In the genomic region with DNA sequence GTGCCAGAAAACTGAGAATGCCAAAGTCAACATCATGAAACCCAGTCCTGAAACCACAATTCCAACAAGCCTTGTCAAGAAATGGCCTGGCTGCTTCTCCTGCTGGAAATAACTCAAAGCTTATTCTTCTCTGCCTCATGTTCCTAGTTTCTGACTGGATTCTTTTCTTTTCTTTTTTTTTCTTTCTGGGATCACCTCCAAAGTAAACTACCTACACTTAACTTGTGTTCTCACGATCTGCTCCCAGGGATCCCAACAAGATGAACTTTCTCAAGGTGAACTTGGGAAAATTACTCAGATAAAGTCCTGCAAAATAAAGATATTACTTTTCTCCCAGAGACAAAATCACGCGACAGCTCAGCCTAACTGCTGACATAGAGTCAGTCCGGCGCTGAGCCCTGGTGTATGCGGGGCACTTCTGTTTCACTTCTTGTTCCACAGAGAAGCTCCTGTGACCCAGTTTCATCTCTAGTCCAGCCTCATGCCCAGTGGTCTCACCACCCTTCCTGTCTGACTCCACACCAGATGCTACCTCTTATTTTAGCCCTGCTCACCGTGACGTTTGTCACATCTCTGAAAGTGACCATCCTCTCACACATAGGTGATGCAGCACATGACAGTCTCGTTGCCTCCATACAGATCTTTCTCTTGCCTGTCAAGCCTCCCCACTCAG, we compare ENCODE assay signal across 11 mouse cellular contexts. TPM values are rescaled to one million over a fixed set of nuclear protein-coding genes. Genes with fewer than 3 reads are reported as not detected.
A peak's percentile ranks its signal among the peaks of the same experiment; 100 is the strongest.
DNase-seq lines count a peak whose midpoint lies in the region; ATAC-seq and TF ChIP-seq lines count a peak whose summit lies in the region.
"Had no signal": no experiment of that assay in that cellular context is flagged by ENCODE, and none has a peak within 500 bp of the region (broad histone marks: within the 10 kb centered on the region; RNA-seq: fewer than 3 reads in every experiment).

No protein-coding gene starts in this region.

- H3K4me1 ChIP-seq in testis, adult 2 months (ENCODE audit: control insufficient read depth, insufficient read depth, low read length), result peaks cover 2% of the 10 kb centered on the region
- peaks cover 32% of the 10 kb centered on the region for H3K4me1 ChIP-seq in liver, embryonic 15.5 days (replicated peaks)
- peaks cover 4% of the 10 kb centered on the region; the same call in 1 of the 2 replicates for H3K4me1 ChIP-seq in stomach, postnatal 0 days (replicated peaks; ENCODE audit: control insufficient read depth, insufficient read depth)
- H3K4me1 ChIP-seq in midbrain, embryonic 10.5 days, result peaks cover 16% of the 10 kb centered on the region

- H3K9me3 ChIP-seq in liver, embryonic 15.5 days (replicated peaks), result no peaks in the 10 kb centered on the region
- no peaks in the 10 kb centered on the region for H3K9me3 ChIP-seq in stomach, postnatal 0 days (ENCODE audit: control insufficient read depth, low read length)
- H3K9me3 ChIP-seq in midbrain, embryonic 10.5 days (replicated peaks), result no peaks in the 10 kb centered on the region
- H3K9me3 ChIP-seq: hindbrain, embryonic 12.5 days; limb, embryonic 12.5 days had no signal

- H3K4me2 ChIP-seq in liver, embryonic 15.5 days, result no peak overlapping the region
- H3K4me2 ChIP-seq in stomach, postnatal 0 days (replicated peaks; ENCODE audit: low read depth), result no peak overlapping the region
- H3K4me2 ChIP-seq: hindbrain, embryonic 12.5 days; limb, embryonic 12.5 days had no signal

- no peak for ATAC-seq in liver, embryonic 15.5 days (ENCODE audit: insufficient read depth)
- no peak for ATAC-seq in stomach, postnatal 0 days (ENCODE audit: low FRiP score, low TSS enrichment)
- no peak for ATAC-seq in megakaryocyte-erythroid progenitor cell, adult 5-6 weeks (replicated peaks; ENCODE audit: low FRiP score, low TSS enrichment, poor library complexity, severe bottlenecking)

- H3K27ac ChIP-seq in testis, adult 2 months (ENCODE audit: control insufficient read depth, insufficient read depth, low read depth, low read length), result peak overlapping the region; percentile 53; the same call in 1 of the 2 replicates
- H3K27ac ChIP-seq in liver, embryonic 15.5 days (replicated peaks), result peak overlapping the region; percentile 14; the same call in 1 of the 2 replicates
- peak overlapping the region; percentile 45; the same call in 1 of the 2 replicates for H3K27ac ChIP-seq in stomach, postnatal 0 days (replicated peaks)
- H3K27ac ChIP-seq in midbrain, embryonic 10.5 days (replicated peaks), result no peak overlapping the region
- H3K27ac ChIP-seq: hindbrain, embryonic 12.5 days; limb, embryonic 12.5 days had no signal

- H3K9ac ChIP-seq in liver, embryonic 15.5 days, result no peak overlapping the region
- H3K9ac ChIP-seq in stomach, postnatal 0 days (ENCODE audit: low read length), result no peak overlapping the region
- H3K9ac ChIP-seq: hindbrain, embryonic 12.5 days; limb, embryonic 12.5 days had no signal

- TF ChIP-seq POLR2A in testis, adult 2 months (IDR thresholded peaks at IDR 0.05; ENCODE audit: control insufficient read depth, low read depth, low read length), result no peak

- TF ChIP-seq CTCF in testis, adult 2 months (IDR thresholded peaks at IDR 0.05; ENCODE audit: control insufficient read depth, insufficient read depth, insufficient replicate concordance, low read depth, low read length), result no peak
- no peak for TF ChIP-seq CTCF in stomach, postnatal 0 days (IDR thresholded peaks at IDR 0.05; ENCODE audit: low read depth)

- no peaks in the 10 kb centered on the region for H3K36me3 ChIP-seq in testis, adult 2 months (ENCODE audit: control insufficient read depth, insufficient read depth, low read length)
- H3K36me3 ChIP-seq in liver, embryonic 15.5 days (replicated peaks), result no peaks in the 10 kb centered on the region
- H3K36me3 ChIP-seq in stomach, postnatal 0 days (ENCODE audit: control insufficient read depth, insufficient read depth, low read length), result no peaks in the 10 kb centered on the region
- no peaks in the 10 kb centered on the region for H3K36me3 ChIP-seq in midbrain, embryonic 10.5 days
- H3K36me3 ChIP-seq: hindbrain, embryonic 12.5 days; limb, embryonic 12.5 days had no signal

- DNase-seq in kidney, adult 9 months, result peak; percentile 31
- DNase-seq in kidney, adult 11 months, result no peak
- no peak for DNase-seq in testis, postnatal 10 days (ENCODE audit: low spot score)
- no peak for DNase-seq in stomach, postnatal 0 days (ENCODE audit: low spot score)
- no peak for DNase-seq in midbrain, embryonic 10.5 days (ENCODE audit: low spot score)
- DNase-seq: adrenal gland, postnatal 14 days had no signal

- no peaks in the 10 kb centered on the region for H3K27me3 ChIP-seq in testis, adult 2 months (ENCODE audit: control insufficient read depth, insufficient read depth, low read length)
- H3K27me3 ChIP-seq in liver, embryonic 15.5 days, result peaks cover 25% of the 10 kb centered on the region
- H3K27me3 ChIP-seq in stomach, postnatal 0 days (ENCODE audit: control insufficient read depth, insufficient read depth, low read length), result no peaks in the 10 kb centered on the region
- no peaks in the 10 kb centered on the region for H3K27me3 ChIP-seq in midbrain, embryonic 10.5 days (ENCODE audit: low read depth, poor library complexity, severe bottlenecking)
- H3K27me3 ChIP-seq: hindbrain, embryonic 12.5 days; limb, embryonic 12.5 days had no signal

- H3K4me3 ChIP-seq in testis, adult 2 months (ENCODE audit: control insufficient read depth, low read depth, low read length), result no peak overlapping the region
- H3K4me3 ChIP-seq in liver, embryonic 15.5 days (replicated peaks), result no peak overlapping the region
- H3K4me3 ChIP-seq in stomach, postnatal 0 days (ENCODE audit: low read depth, low read length), result no peak overlapping the region
- H3K4me3 ChIP-seq in midbrain, embryonic 10.5 days, result no peak overlapping the region
- H3K4me3 ChIP-seq: hindbrain, embryonic 12.5 days; limb, embryonic 12.5 days had no signal

- TF ChIP-seq EP300 in stomach, postnatal 0 days (optimal IDR thresholded peaks at IDR 0.05), result no peak

- WGBS in liver, embryonic 15.5 days (ENCODE audit: insufficient replicate concordance), result 68% methylated on average over 9 of the region's 9 CpGs
- 65% methylated on average over 9 of the region's 9 CpGs for WGBS in stomach, postnatal 0 days
- 92% methylated on average over 9 of the region's 9 CpGs for WGBS in midbrain, embryonic 10.5 days

RNA-seq across cellular contexts. Expression of a gene that starts 53.0 kb away (rescaled TPM):
- polyA plus RNA-seq in testis, adult 2 months (2012; rRNA removed), result 19.5 and 21.8 TPM in 2 replicates
- 31.8 and 34.4 TPM in 2 replicates for polyA plus RNA-seq in liver, embryonic 15.5 days (2015; fragmentation: Nextera tagmentation; extraction: Ambion mirVana)
- polyA plus RNA-seq in stomach, postnatal 0 days (2015; fragmentation: Nextera tagmentation; extraction: Ambion mirVana), result 35.7 and 38.0 TPM in 2 replicates
- total RNA-seq in megakaryocyte-erythroid progenitor cell, adult 5-6 weeks (2014; fragmentation: Nextera tagmentation), result 97.7 and 117 TPM in 2 replicates
- 131 and 152 TPM in 2 replicates for total RNA-seq in megakaryocyte-erythroid progenitor cell, adult 5-6 weeks (2017)
- polyA plus RNA-seq in midbrain, embryonic 10.5 days (2016; fragmentation: Nextera tagmentation; extraction: Ambion mirVana), result 71.6 and 86.7 TPM in 2 replicates
